In genomic region chr2:166170173-166170572, GRCm38 (mm10) we compare ENCODE assay signal across 15 mouse cellular contexts. TPM values are rescaled to one million over a fixed set of nuclear protein-coding genes. Genes with fewer than 3 reads are reported as not detected.
A peak's percentile ranks its signal among the peaks of the same experiment; 100 is the strongest.
DNase-seq lines count a peak whose midpoint lies in the region; ATAC-seq lines count a peak whose summit lies in the region.
"Had no signal": no experiment of that assay in that cellular context is flagged by ENCODE, and none has a peak within 500 bp of the region (broad histone marks: within the 10 kb centered on the region; RNA-seq: fewer than 3 reads in every experiment).

No protein-coding gene starts in this region.

- H3K4me3 ChIP-seq in heart, embryonic 10.5 days: no peak overlapping the region
- H3K4me3 ChIP-seq in intestine, embryonic 16.5 days (ENCODE audit: low read length): no peak overlapping the region
- H3K4me3 ChIP-seq in stomach, embryonic 16.5 days (replicated peaks; ENCODE audit: low read length): no peak overlapping the region
- H3K4me3 ChIP-seq: heart, embryonic 13.5 days had no signal

- no peak for DNase-seq in heart, embryonic 10.5 days (ENCODE audit: low spot score)
- no peak for DNase-seq in heart, adult 11 months
- peak; percentile 19 for DNase-seq in thymus, postnatal 4 days
- DNase-seq in thymus, postnatal 25 days: no peak
- DNase-seq in cerebellum, adult 9-11 months: no peak
- DNase-seq in left cerebral cortex, postnatal 14 days (ENCODE audit: low spot score in 2 of 2): no peak
- DNase-seq: B cell, adult 2 months; cerebellum, postnatal 10 days; gastrocnemius, postnatal 10 days; liver; right cerebral cortex, adult 18-20 months had no signal

- H3K27ac ChIP-seq in heart, embryonic 10.5 days: peak overlapping the region; percentile 42
- H3K27ac ChIP-seq in intestine, embryonic 16.5 days (ENCODE audit: low read length): no peak overlapping the region
- peak overlapping the region; percentile 66 for H3K27ac ChIP-seq in stomach, embryonic 16.5 days (ENCODE audit: low read length)
- H3K27ac ChIP-seq: heart, embryonic 13.5 days had no signal

- 50% methylated on average over 7 of the region's 7 CpGs for whole genome bisulfite sequencing in heart, embryonic 10.5 days
- WGBS in intestine, embryonic 16.5 days: 51% methylated on average over 7 of the region's 7 CpGs
- WGBS in stomach, embryonic 16.5 days: 40% methylated on average over 7 of the region's 7 CpGs

- intact Hi-C loops in left cerebral cortex, postnatal 14 days (cut with DNase I): no loop called here

- peaks cover 44% of the 10 kb centered on the region for H3K27me3 ChIP-seq in heart, embryonic 10.5 days (ENCODE audit: insufficient read depth, poor library complexity, severe bottlenecking)
- H3K27me3 ChIP-seq in intestine, embryonic 16.5 days (replicated peaks; ENCODE audit: control insufficient read depth, insufficient read depth, low read length): no peaks in the 10 kb centered on the region
- no peaks in the 10 kb centered on the region for H3K27me3 ChIP-seq in stomach, embryonic 16.5 days (ENCODE audit: control insufficient read depth, insufficient read depth, low read length)

- no peaks in the 10 kb centered on the region for H3K9me3 ChIP-seq in heart, embryonic 10.5 days
- H3K9me3 ChIP-seq in intestine, embryonic 16.5 days (ENCODE audit: control insufficient read depth, low read length): no peaks in the 10 kb centered on the region
- H3K9me3 ChIP-seq in stomach, embryonic 16.5 days (replicated peaks; ENCODE audit: control insufficient read depth, low read length): no peaks in the 10 kb centered on the region
- H3K9me3 ChIP-seq: heart, embryonic 13.5 days had no signal

- no peak overlapping the region for H3K4me2 ChIP-seq in intestine, embryonic 16.5 days (ENCODE audit: low read depth, low read length)
- no peak overlapping the region for H3K4me2 ChIP-seq in stomach, embryonic 16.5 days (ENCODE audit: low read depth, low read length)
- H3K4me2 ChIP-seq: heart, embryonic 13.5 days had no signal

- H3K9ac ChIP-seq in intestine, embryonic 16.5 days (ENCODE audit: low read depth, low read length): no peak overlapping the region
- H3K9ac ChIP-seq in stomach, embryonic 16.5 days (ENCODE audit: low read length): no peak overlapping the region
- H3K9ac ChIP-seq: heart, embryonic 13.5 days had no signal

- H3K36me3 ChIP-seq in heart, embryonic 10.5 days: no peaks in the 10 kb centered on the region
- no peaks in the 10 kb centered on the region for H3K36me3 ChIP-seq in intestine, embryonic 16.5 days (ENCODE audit: control insufficient read depth, insufficient read depth, low read length)
- H3K36me3 ChIP-seq in stomach, embryonic 16.5 days (ENCODE audit: control insufficient read depth, insufficient read depth, low read length): no peaks in the 10 kb centered on the region
- H3K36me3 ChIP-seq: heart, embryonic 13.5 days had no signal

- H3K4me1 ChIP-seq in heart, embryonic 10.5 days: peaks cover 47% of the 10 kb centered on the region
- peaks cover 15% of the 10 kb centered on the region for H3K4me1 ChIP-seq in intestine, embryonic 16.5 days (ENCODE audit: control insufficient read depth, insufficient read depth, low read length)
- peaks cover 19% of the 10 kb centered on the region; the same call in 1 of the 2 replicates for H3K4me1 ChIP-seq in stomach, embryonic 16.5 days (ENCODE audit: control insufficient read depth, insufficient read depth, low read length)

- peak; percentile 69 for ATAC-seq in intestine, embryonic 16.5 days
- peak; percentile 83 for ATAC-seq in stomach, embryonic 16.5 days (ENCODE audit: insufficient read depth, low FRiP score)
- ATAC-seq: hindbrain, embryonic 16.5 days had no signal

RNA-seq across cellular contexts. Expression of gene Sulf2, which starts 14.7 kb away (rescaled TPM):
- polyA plus RNA-seq in heart, embryonic 10.5 days (2016; fragmentation: Nextera tagmentation; extraction: Ambion mirVana): 94.7 and 103 TPM in 2 replicates
- polyA plus RNA-seq in intestine, embryonic 16.5 days (2015; fragmentation: Nextera tagmentation; extraction: Ambion mirVana): 68.4 and 76.3 TPM in 2 replicates
- 119 and 124 TPM in 2 replicates for polyA plus RNA-seq in stomach, embryonic 16.5 days (2015; fragmentation: Nextera tagmentation; extraction: Ambion mirVana)
- 100 to 1,000 TPM; 143 to 153 TPM for total RNA-seq in left cerebral cortex, postnatal 14 days (2021)
